Mouse (Mus musculus) heart, embryonic 14.5 days (tissue): ENCODE results near the gene Nsl1. TPM values are rescaled to one million over a fixed set of nuclear protein-coding genes. Genes with fewer than 3 reads are reported as not detected.

Experiments used
- ATAC-seq: fragments of 200-750 bp; cut with Nextera tagmentation; 2 replicates; pipeline ENCODE4 v1.8.0; 2017; ENCODE audit warnings: low read depth, moderate TSS enrichment; ENCODE audit not compliant: insufficient number of reproducible peaks, insufficient read depth, low FRiP score
- H3K27ac ChIP-seq, 2 experiments: fragments of 200-500 bp in 1 of 2; fragments of 300-500 bp in 1 of 2; sonication (generic) in 1 of 2; replicated peaks in 1 of 2; 2 replicates each; pipeline ENCODE4 v1.5.1; 2012 to 2014; ENCODE audit warnings: low read depth in 2 of 2, low read length in 2 of 2, control low read depth in 1 of 2, mild to moderate bottlenecking in 1 of 2, mixed read lengths in 1 of 2; ENCODE audit not compliant: control insufficient read depth in 1 of 2, insufficient read depth in 1 of 2
- H3K27me3 ChIP-seq: fragments of 300-500 bp; sonication (generic); 2 replicates; pipeline ENCODE4 v1.6.1; 2014; ENCODE audit warnings: mild to moderate bottlenecking, low read length, control low read depth; ENCODE audit not compliant: control insufficient read depth, insufficient read depth
- H3K36me3 ChIP-seq: fragments of 300-500 bp; sonication (generic); 2 replicates; pipeline ENCODE4 v1.6.1; 2014; ENCODE audit warnings: mild to moderate bottlenecking, control low read depth, low read length, mixed read lengths; ENCODE audit not compliant: control insufficient read depth, insufficient read depth
- H3K4me1 ChIP-seq, 2 experiments: fragments of 200-500 bp in 1 of 2; fragments of 300-500 bp in 1 of 2; sonication (generic) in 1 of 2; 2 replicates each; pipeline ENCODE4 v1.6.1; 2012 to 2014; ENCODE audit warnings: low read length in 2 of 2, control low read depth in 1 of 2, mixed read lengths in 1 of 2; ENCODE audit not compliant: control insufficient read depth in 2 of 2, insufficient read depth in 2 of 2
- H3K4me2 ChIP-seq: fragments of 300-500 bp; sonication (generic); 2 replicates; pipeline ENCODE4 v1.6.1; 2014; ENCODE audit warnings: mild to moderate bottlenecking, low read length
- H3K4me3 ChIP-seq, 2 experiments: fragments of 200-500 bp in 1 of 2; fragments of 300-500 bp in 1 of 2; sonication (generic) in 1 of 2; 2 replicates each; pipeline ENCODE4 v1.5.1; 2012 to 2014; ENCODE audit warnings: low read length in 2 of 2, mild to moderate bottlenecking in 2 of 2, control low read depth in 1 of 2, low read depth in 1 of 2, moderate library complexity in 1 of 2; ENCODE audit not compliant: control insufficient read depth in 1 of 2, insufficient read depth in 1 of 2
- H3K9ac ChIP-seq: fragments of 300-500 bp; sonication (generic); 2 replicates; pipeline ENCODE4 v1.6.1; 2014; ENCODE audit warnings: mild to moderate bottlenecking, low read length
- H3K9me3 ChIP-seq: fragments of 300-500 bp; sonication (generic); 2 replicates; pipeline ENCODE4 v1.6.1; 2016; ENCODE audit warnings: low read length, control low read depth; ENCODE audit not compliant: control insufficient read depth
- WGBS: fragments of 180-500 bp; shearing (Covaris S2); extraction: QIAGEN DNeasy Blood & Tissue Kit; methylation state at CpG from one replicate; pipeline ENCODE4 v1.1.7; 2014; 5-methylcytosine and 5-hydroxymethylcytosine counted together
- polyA plus RNA-seq: library from polyadenylated mRNA; unstranded; fragments of >200 nt; fragmentation: Nextera tagmentation; extraction: Ambion mirVana; gene quantifications from 2 replicates; pipeline ENCODE4 v1.2.1, GENCODE M21; 2014

Nsl1 gene
- polyA plus RNA-seq, 1 experiment from 2014 or later = 12.9 TPM

DNA sequence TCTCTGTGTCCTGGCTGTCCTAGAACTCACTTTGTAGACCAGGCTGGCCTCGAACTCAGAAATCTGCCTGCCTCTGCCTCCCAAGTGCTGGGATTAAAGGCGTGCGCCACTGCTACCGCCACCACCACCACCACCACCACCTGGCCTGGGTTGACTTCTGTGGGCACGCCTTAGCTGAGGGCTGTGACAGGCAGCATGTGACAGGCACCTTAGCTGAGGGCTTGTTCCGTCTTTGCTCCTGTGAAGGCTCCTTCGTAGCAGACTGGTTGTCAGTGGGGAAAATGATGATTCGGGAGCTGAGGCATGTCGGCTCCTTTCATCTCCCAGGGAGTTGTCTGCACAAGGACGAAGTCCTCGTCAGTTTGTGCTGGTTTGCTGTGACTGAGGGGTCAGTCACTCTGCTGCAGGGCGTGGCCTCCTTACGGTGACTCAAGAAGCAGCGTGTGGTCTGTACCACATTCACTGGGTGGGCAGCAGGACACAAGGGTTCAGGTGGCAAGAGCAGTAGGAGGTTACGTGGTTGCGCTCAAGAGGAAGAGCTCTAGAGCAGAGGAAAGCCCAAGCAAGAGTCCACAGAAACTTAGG lies 9.6 kb downstream of the Nsl1 start:
- peaks cover 0 to 3% of the 10 kb centered on the region in 2 experiments; a peak in 1 of 4 replicates for H3K4me1 ChIP-seq
- H3K36me3 ChIP-seq = peaks cover 96% of the 10 kb centered on the region
- no peak overlapping the region for H3K4me2 ChIP-seq
- no peaks in the 10 kb centered on the region for H3K9me3 ChIP-seq
- no peak for ATAC-seq
- H3K27ac ChIP-seq = 0 out of 4 replicates have a peak overlapping the region, but pooled peaks have one; percentile 7 to 21
- no peak overlapping the region for H3K9ac ChIP-seq
- WGBS = 92% methylated on average over 16 of the region's 16 CpGs
- H3K4me3 ChIP-seq = no peak overlapping the region
- no peaks in the 10 kb centered on the region for H3K27me3 ChIP-seq

DNA sequence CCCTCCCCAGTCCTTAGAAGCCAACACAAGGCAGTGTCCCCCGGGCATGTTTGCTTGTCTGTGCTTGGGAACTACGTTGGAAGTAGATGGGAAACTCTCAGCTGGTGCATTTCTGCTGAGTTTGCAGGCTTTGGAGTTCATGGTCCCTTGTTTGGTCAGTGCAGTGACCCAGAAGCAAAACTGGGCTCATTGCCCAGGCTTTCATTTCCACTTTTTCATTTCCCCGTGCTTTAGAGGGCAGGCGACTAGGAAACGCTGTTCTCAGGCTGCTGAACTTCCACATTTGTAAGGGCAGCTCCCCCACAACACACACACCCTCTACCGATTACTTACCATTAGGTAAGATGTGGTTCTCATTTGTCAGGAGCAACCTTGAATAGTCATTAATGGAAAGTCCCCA lies 10.2 kb downstream of the Nsl1 start:
- no peak overlapping the region for H3K4me2 ChIP-seq
- no peak overlapping the region for H3K9ac ChIP-seq
- H3K4me1 ChIP-seq = peaks cover 0 to 3% of the 10 kb centered on the region in 2 experiments; a peak in 1 of 4 replicates
- H3K27me3 ChIP-seq = no peaks in the 10 kb centered on the region
- peaks cover 95% of the 10 kb centered on the region for H3K36me3 ChIP-seq
- 73% methylated on average over 6 of the region's 6 CpGs for WGBS
- 0 out of 2 replicates have a peak, but pooled peaks have one; percentile 6 for ATAC-seq
- H3K27ac ChIP-seq = 0 out of 4 replicates have a peak overlapping the region, but pooled peaks have one; percentile 7 to 21
- H3K4me3 ChIP-seq = no peak overlapping the region
- H3K9me3 ChIP-seq = no peaks in the 10 kb centered on the region

DNA sequence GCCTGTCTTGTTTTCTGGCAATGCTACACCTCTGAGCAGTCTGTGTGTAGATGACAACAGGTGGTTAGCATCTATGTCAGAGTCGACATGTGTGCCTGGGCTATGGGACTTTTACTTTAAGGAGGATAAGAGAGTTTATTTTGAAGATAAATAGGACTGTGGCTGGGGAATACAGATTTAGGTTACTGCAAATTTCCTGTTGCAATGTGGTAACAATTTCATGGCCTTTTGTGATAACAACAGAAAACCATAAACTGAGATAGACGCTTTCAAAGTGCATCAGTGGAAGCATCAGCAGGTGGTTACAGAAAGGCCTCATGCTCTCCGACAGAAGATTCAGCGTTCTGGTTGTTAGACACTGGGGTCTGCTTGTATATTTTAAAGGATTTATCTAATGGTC lies 10.7 kb downstream of the Nsl1 start:
- 85% methylated on average over 4 of the region's 4 CpGs for WGBS
- H3K4me1 ChIP-seq = peaks cover 0 to 3% of the 10 kb centered on the region in 2 experiments; a peak in 1 of 4 replicates
- H3K4me2 ChIP-seq = no peak overlapping the region
- no peak overlapping the region for H3K4me3 ChIP-seq
- H3K9ac ChIP-seq = no peak overlapping the region
- H3K27ac ChIP-seq = no peak overlapping the region
- ATAC-seq = no peak
- H3K9me3 ChIP-seq = no peaks in the 10 kb centered on the region
- H3K27me3 ChIP-seq = no peaks in the 10 kb centered on the region
- H3K36me3 ChIP-seq = peaks cover 96% of the 10 kb centered on the region

DNA sequence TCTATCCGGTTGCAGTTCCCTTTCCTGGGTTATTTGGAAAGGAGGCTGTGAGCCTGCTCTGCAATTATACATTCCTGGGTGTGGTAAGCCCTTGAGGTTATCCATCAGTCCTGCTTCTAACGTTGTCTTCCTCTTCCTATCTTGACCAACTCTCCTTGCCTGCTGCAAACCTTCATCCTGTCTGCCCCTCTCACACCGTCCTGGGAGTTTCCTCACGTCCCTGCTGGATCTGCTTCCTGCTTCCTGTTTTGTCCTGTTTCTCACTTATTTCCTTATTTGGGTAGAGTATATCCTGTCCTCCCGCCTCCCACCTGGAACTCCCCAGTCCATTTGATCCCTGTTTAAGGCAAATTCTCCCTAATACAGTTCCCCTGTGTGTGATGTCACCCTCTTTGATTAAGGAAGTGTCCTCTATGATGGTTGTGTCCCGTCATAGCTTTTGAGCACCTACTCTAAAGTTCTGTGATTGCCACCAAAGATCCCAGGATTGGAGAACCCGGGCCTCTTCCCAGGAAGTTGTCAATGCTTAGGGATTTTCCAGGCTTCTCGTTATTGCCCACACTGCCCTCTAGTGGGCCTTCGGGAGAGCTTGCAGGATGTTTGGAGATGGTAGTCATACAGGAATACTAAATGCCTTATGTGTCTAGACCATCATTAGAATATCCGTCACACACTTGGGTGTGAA lies 12.5 kb downstream of the Nsl1 start:
- Histone ChIP-seq H3K36me3 (peaks cover 88% of the 10 kb centered on the region), H3K9ac (no peak overlapping the region), H3K4me3 (no peak overlapping the region), H3K27ac (peak overlapping the region; percentile 53 to 61), H3K9me3 (no peaks in the 10 kb centered on the region), H3K27me3 (no peaks in the 10 kb centered on the region), H3K4me2 (no peak overlapping the region; the same call in 1 of the 2 replicates), H3K4me1 (peaks cover 0 to 3% of the 10 kb centered on the region in 2 experiments; a peak in 1 of 4 replicates)
- no peak for ATAC-seq
- WGBS = 42% methylated on average over 10 of the region's 10 CpGs

- no peaks in the 10 kb centered on the region for H3K9me3 ChIP-seq
- no peak overlapping the region for H3K9ac ChIP-seq
- no peak overlapping the region for H3K27ac ChIP-seq
- no peak overlapping the region for H3K4me3 ChIP-seq
- no peaks in the 10 kb centered on the region for H3K27me3 ChIP-seq
- no peaks in the 10 kb centered on the region for H3K4me1 ChIP-seq
- peaks cover 62% of the 10 kb centered on the region for H3K36me3 ChIP-seq
- WGBS = 89% methylated on average over 8 of the region's 8 CpGs
- ATAC-seq = no peak
- no peak overlapping the region for H3K4me2 ChIP-seq
Measured at GRCm38 (mm10) chr1:191083230-191083629, 20.4 kb downstream of the Nsl1 start.

GRCm38 (mm10) chr1:191084951-191085559 lies 22.2 kb downstream of the Nsl1 start:
- WGBS = 79% methylated on average over 5 of the region's 5 CpGs
- H3K27me3 ChIP-seq = no peaks in the 10 kb centered on the region
- no peaks in the 10 kb centered on the region for H3K9me3 ChIP-seq
- H3K27ac ChIP-seq = no peak overlapping the region
- no peak overlapping the region for H3K4me2 ChIP-seq
- ATAC-seq = no peak
- peaks cover 53% of the 10 kb centered on the region for H3K36me3 ChIP-seq
- no peak overlapping the region for H3K4me3 ChIP-seq
- H3K9ac ChIP-seq = no peak overlapping the region
- peaks cover 4 to 7% of the 10 kb centered on the region in 2 experiments; a peak in 2 of 4 replicates for H3K4me1 ChIP-seq

- peaks cover 47% of the 10 kb centered on the region for H3K36me3 ChIP-seq
- ATAC-seq = no peak
- WGBS = 80% methylated on average over 12 of the region's 12 CpGs
- H3K4me3 ChIP-seq = no peak overlapping the region
- no peaks in the 10 kb centered on the region for H3K27me3 ChIP-seq
- H3K9ac ChIP-seq = no peak overlapping the region
- no peak overlapping the region for H3K27ac ChIP-seq
- no peak overlapping the region for H3K4me2 ChIP-seq
- H3K4me1 ChIP-seq = peaks cover 4 to 7% of the 10 kb centered on the region in 2 experiments; a peak in 2 of 4 replicates
- no peaks in the 10 kb centered on the region for H3K9me3 ChIP-seq
Measured at GRCm38 (mm10) chr1:191085597-191085996, 22.8 kb downstream of the Nsl1 start.
